In the genomic region with DNA sequence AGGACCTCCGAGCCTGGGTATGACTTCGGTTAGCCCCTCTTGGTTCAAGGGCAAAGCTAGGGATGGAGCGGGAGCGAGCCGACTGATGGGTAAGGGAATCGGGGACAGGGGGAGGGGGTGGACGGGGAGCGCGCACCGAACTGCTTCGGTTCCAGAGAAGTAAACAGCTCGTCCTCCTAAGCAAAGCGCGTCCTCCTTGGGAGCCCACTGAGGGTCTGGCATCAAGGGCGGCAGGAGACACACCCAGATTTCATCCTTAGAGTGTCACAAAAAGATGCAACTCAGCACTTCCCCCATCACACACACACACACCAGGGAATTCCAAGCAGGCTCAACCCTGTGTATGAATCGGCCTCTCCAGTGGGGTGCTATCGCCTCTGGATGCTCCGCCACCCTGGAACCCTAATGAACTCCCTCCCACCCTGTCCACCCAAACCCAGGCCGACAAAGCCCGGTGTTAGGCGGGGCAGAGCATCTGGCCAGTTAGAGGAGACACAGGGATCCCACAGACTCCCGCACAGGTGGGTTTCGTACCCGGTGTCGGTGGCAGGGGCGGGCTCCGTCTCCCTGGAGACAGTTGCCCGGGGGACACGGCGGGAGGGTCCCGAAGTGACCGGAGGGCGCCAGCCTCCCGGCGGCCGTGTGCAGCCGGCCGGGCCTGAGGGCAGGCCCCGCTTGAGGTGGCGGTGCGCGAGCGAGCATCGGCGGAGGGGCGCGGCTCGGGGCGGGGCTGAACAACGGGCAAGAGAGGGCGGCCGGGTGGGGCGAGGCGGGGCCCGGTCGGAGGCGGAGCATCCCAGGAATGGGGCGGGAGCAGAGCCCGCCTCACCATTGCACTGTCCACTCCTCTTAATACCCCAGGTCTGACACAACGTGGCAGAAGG, we compare ENCODE assay signal across 8 mouse cellular contexts. TPM values are rescaled to one million over a fixed set of nuclear protein-coding genes. Genes with fewer than 3 reads are reported as not detected.
A peak's percentile ranks its signal among the peaks of the same experiment; 100 is the strongest.
DNase-seq lines count a peak whose midpoint lies in the region; ATAC-seq and TF ChIP-seq lines count a peak whose summit lies in the region.

No protein-coding gene starts in this region.

- no peaks in the 10 kb centered on the region for H3K9me3 ChIP-seq in hindbrain, embryonic 15.5 days

- H3K36me3 ChIP-seq in hindbrain, embryonic 15.5 days = peaks cover 13% of the 10 kb centered on the region; the same call in 1 of the 2 replicates
- H3K36me3 ChIP-seq in thymus, adult 2 months (ENCODE audit: control insufficient read depth, insufficient read depth, low read length) = peaks cover 29% of the 10 kb centered on the region

- no peaks in the 10 kb centered on the region for H3K27me3 ChIP-seq in hindbrain, embryonic 15.5 days
- H3K27me3 ChIP-seq in thymus, adult 2 months (ENCODE audit: control insufficient read depth, insufficient read depth, low read length) = no peaks in the 10 kb centered on the region

- no peak for TF ChIP-seq POLR2A in thymus, adult 2 months (IDR thresholded peaks at IDR 0.05; ENCODE audit: control insufficient read depth, extremely low read depth, insufficient read depth, low read length, poor library complexity)

- peak overlapping the region; percentile 81 for H3K4me2 ChIP-seq in hindbrain, embryonic 15.5 days

- peak overlapping the region; percentile 76 for H3K27ac ChIP-seq in hindbrain, embryonic 15.5 days (replicated peaks)
- peak overlapping the region; percentile 75 for H3K27ac ChIP-seq in left cerebral cortex, adult 2 months
- no peak overlapping the region for H3K27ac ChIP-seq in thymus, adult 2 months (ENCODE audit: control insufficient read depth, insufficient read depth, low read length)

- intact Hi-C loops in left cerebral cortex, adult 2 months (cut with DNase I) = no loop called here

- H3K4me1 ChIP-seq in hindbrain, embryonic 15.5 days (replicated peaks) = peaks cover 17% of the 10 kb centered on the region
- H3K4me1 ChIP-seq in thymus, adult 2 months (replicated peaks; ENCODE audit: control insufficient read depth, insufficient read depth, low read length) = no peaks in the 10 kb centered on the region; the same call in 1 of the 2 replicates

- peak overlapping the region; percentile 83 for H3K4me3 ChIP-seq in hindbrain, embryonic 15.5 days
- peak overlapping the region; percentile 87 for H3K4me3 ChIP-seq in left cerebral cortex, adult 2 months
- no peak overlapping the region for H3K4me3 ChIP-seq in thymus, adult 2 months (ENCODE audit: control insufficient read depth, insufficient read depth, low read length)

- peak; percentile 85 to 94 for DNase-seq in adrenal gland, adult (ENCODE audit: inconsistent age in 2 of 2, low spot score in 1 of 2)
- DNase-seq in gastrocnemius, adult 8-10 months (ENCODE audit: low spot score in 2 of 2) = peak; percentile 68 to 74
- DNase-seq in left cerebral cortex, adult 2 months (ENCODE audit: extremely low spot score in 1 of 2, low spot score in 2 of 2) = peak; percentile 76 to 81
- DNase-seq in lung, postnatal 4 days = peak; percentile 86 to 87
- DNase-seq in retina, postnatal 7 days (ENCODE audit: low read depth, low spot score) = peak; percentile 50
- no peak for DNase-seq in thymus, adult 2 months

- ATAC-seq in common myeloid progenitor, adult 5-6 weeks (replicated peaks; ENCODE audit: low read depth, poor library complexity, severe bottlenecking) = peak; percentile 99
- peak; percentile 93 for ATAC-seq in hindbrain, embryonic 15.5 days (ENCODE audit: low FRiP score, low read depth)

- H3K9ac ChIP-seq in hindbrain, embryonic 15.5 days = peak overlapping the region; percentile 83

- no peak for TF ChIP-seq CTCF in left cerebral cortex, adult 2 months (IDR thresholded peaks at IDR 0.05)
- no peak for TF ChIP-seq CTCF in thymus, adult 2 months (IDR thresholded peaks at IDR 0.05; ENCODE audit: borderline replicate concordance, control insufficient read depth, extremely low read depth, insufficient read depth, low read length, poor library complexity)

- WGBS in hindbrain, embryonic 15.5 days = 2% methylated on average over 60 of the region's 60 CpGs
- 76% methylated on average over 56 of the region's 60 CpGs for WGBS in thymus, adult 2 months

RNA-seq across cellular contexts. Expression of gene Pik3cd, which starts 26.8 kb away (rescaled TPM):
- total RNA-seq in common myeloid progenitor, adult 5-6 weeks (2017) = 37.2 and 44.6 TPM in 2 replicates
- 10 to 100 TPM in 1 of 4 experiments, 1 to 10 TPM in 3; 7.9 to 10.6 (median 8.6) TPM for total RNA-seq in gastrocnemius, adult 8-10 months (2022)
- polyA plus RNA-seq in hindbrain, embryonic 15.5 days (2015; fragmentation: Nextera tagmentation; extraction: Ambion mirVana) = 15.3 and 16.6 TPM in 2 replicates
- total RNA-seq in left cerebral cortex, adult 2 months (2021) = 10 to 100 TPM; 24.6 to 25.4 TPM
- polyA plus RNA-seq in thymus, adult 2 months (2012; rRNA removed) = 106 and 120 TPM in 2 replicates
